Mouse (Mus musculus) kidney, embryonic 16.5 days (tissue): ENCODE data around the gene St3gal5. TPM values are rescaled to one million over a fixed set of nuclear protein-coding genes. Genes with fewer than 3 reads are reported as not detected.

Experiments
- ATAC-seq: fragments of 200-750 bp; cut with Nextera tagmentation; 2 replicates; pipeline ENCODE4 v1.8.0; 2017; ENCODE audit warnings: moderate TSS enrichment; ENCODE audit not compliant: low FRiP score, low TSS enrichment
- H3K27ac ChIP-seq: fragments of 300-500 bp; sonication (generic); 2 replicates; pipeline ENCODE4 v1.5.1; 2014; ENCODE audit warnings: low read length
- H3K27me3 ChIP-seq: fragments of 300-500 bp; sonication (generic); 2 replicates; pipeline ENCODE4 v1.6.1; 2014; ENCODE audit warnings: low read length, control low read depth, mixed read lengths; ENCODE audit not compliant: insufficient read depth
- H3K36me3 ChIP-seq: fragments of 300-500 bp; sonication (generic); 2 replicates; pipeline ENCODE4 v1.6.1; 2014; ENCODE audit warnings: low read length, control low read depth, mixed read lengths; ENCODE audit not compliant: insufficient read depth
- H3K4me1 ChIP-seq: fragments of 300-500 bp; sonication (generic); 2 replicates; pipeline ENCODE4 v1.6.1; 2014; ENCODE audit warnings: low read length, control low read depth, mixed read lengths; ENCODE audit not compliant: insufficient read depth
- H3K4me2 ChIP-seq: fragments of 300-500 bp; sonication (generic); replicated peaks from 2 replicates; pipeline ENCODE4 v1.6.1; 2014; ENCODE audit warnings: low read depth, low read length
- H3K4me3 ChIP-seq: fragments of 300-500 bp; sonication (generic); 2 replicates; pipeline ENCODE4 v1.5.1; 2014; ENCODE audit warnings: mild to moderate bottlenecking, low read length
- H3K9ac ChIP-seq: fragments of 300-500 bp; sonication (generic); replicated peaks from 2 replicates; pipeline ENCODE4 v1.6.1; 2014; ENCODE audit warnings: low read length
- H3K9me3 ChIP-seq: fragments of 300-500 bp; sonication (generic); 2 replicates; pipeline ENCODE4 v1.6.1; 2016; ENCODE audit warnings: low read length, control low read depth
- WGBS: fragments of 180-500 bp; shearing (Covaris S2); extraction: QIAGEN DNeasy Blood & Tissue Kit; methylation state at CpG from one replicate; pipeline ENCODE4 v1.1.7; 2014; 5-methylcytosine and 5-hydroxymethylcytosine counted together
- polyA plus RNA-seq: library from polyadenylated mRNA; unstranded; fragments of >200 nt; fragmentation: Nextera tagmentation; extraction: Ambion mirVana; gene quantifications from 2 replicates; pipeline ENCODE4 v1.2.1, GENCODE M21; 2015

The St3gal5 gene
- polyA plus RNA-seq, 1 experiment from 2014 or later = 32.5 TPM

- no peaks in the 10 kb centered on the region for H3K27me3 ChIP-seq
- 72% methylated on average over 1 of the region's 1 CpGs for WGBS
- no peaks in the 10 kb centered on the region for H3K36me3 ChIP-seq
- no peaks in the 10 kb centered on the region for H3K9me3 ChIP-seq
- H3K4me3 ChIP-seq = no peak overlapping the region
- ATAC-seq = no peak
- peak overlapping the region; percentile 60 for H3K27ac ChIP-seq
- H3K9ac ChIP-seq = no peak overlapping the region
- no peak overlapping the region for H3K4me2 ChIP-seq
- peaks cover 33% of the 10 kb centered on the region for H3K4me1 ChIP-seq
These were observed 4.3 kb upstream of the St3gal5 start for GRCm38 (mm10) chr6:72093121-72093520.

- H3K4me1 ChIP-seq = peaks cover 56% of the 10 kb centered on the region
- H3K9me3 ChIP-seq = no peaks in the 10 kb centered on the region
- H3K4me3 ChIP-seq = no peak overlapping the region
- H3K36me3 ChIP-seq = no peaks in the 10 kb centered on the region
- H3K27me3 ChIP-seq = no peaks in the 10 kb centered on the region
- H3K4me2 ChIP-seq = peak overlapping the region; percentile 98
- 61% methylated on average over 5 of the region's 5 CpGs for WGBS
- H3K27ac ChIP-seq = peak overlapping the region; percentile 82
- no peak for ATAC-seq
- H3K9ac ChIP-seq = no peak overlapping the region; the same call in 1 of the 2 replicates
These were observed 1.2 kb upstream of the St3gal5 start for GRCm38 (mm10) chr6:72096217-72096616.

- Histone ChIP-seq H3K4me1 (peaks cover 54% of the 10 kb centered on the region), H3K27me3 (no peaks in the 10 kb centered on the region), H3K9me3 (no peaks in the 10 kb centered on the region), H3K9ac (peak overlapping the region; percentile 85), H3K36me3 (no peaks in the 10 kb centered on the region), H3K4me3 (peak overlapping the region; percentile 80), H3K4me2 (peak overlapping the region; percentile 98), H3K27ac (peak overlapping the region; percentile 82)
- no peak for ATAC-seq
- WGBS = 49% methylated on average over 8 of the region's 8 CpGs
These were observed 723 bp upstream of the St3gal5 start for GRCm38 (mm10) chr6:72096669-72097068.

GRCm38 (mm10) chr6:72098021-72098655 is 746 bp downstream of the St3gal5 start:
- no peaks in the 10 kb centered on the region for H3K36me3 ChIP-seq

GRCm38 (mm10) chr6:72098691-72099090 is 1.3 kb downstream of the St3gal5 start:
- H3K9me3 ChIP-seq = no peaks in the 10 kb centered on the region
- H3K27ac ChIP-seq = no peak overlapping the region
- peak overlapping the region; percentile 53 for H3K9ac ChIP-seq
- peak overlapping the region; percentile 80 for H3K4me3 ChIP-seq
- H3K4me1 ChIP-seq = peaks cover 43% of the 10 kb centered on the region
- H3K36me3 ChIP-seq = no peaks in the 10 kb centered on the region
- 21% methylated on average over 2 of the region's 2 CpGs for WGBS
- ATAC-seq = no peak
- H3K4me2 ChIP-seq = peak overlapping the region; percentile 98
- H3K27me3 ChIP-seq = no peaks in the 10 kb centered on the region

More at GRCm38 (mm10) chr6:72098021-72098655, 746 bp downstream of the St3gal5 start:
- H3K4me1 ChIP-seq = peaks cover 43% of the 10 kb centered on the region
- peak overlapping the region; percentile 85 for H3K9ac ChIP-seq
- H3K9me3 ChIP-seq = no peaks in the 10 kb centered on the region
- 2% methylated on average over 15 of the region's 15 CpGs for WGBS
- peak overlapping the region; percentile 75 for H3K27ac ChIP-seq
- H3K27me3 ChIP-seq = no peaks in the 10 kb centered on the region
- H3K4me3 ChIP-seq = peak overlapping the region; percentile 80
- peak overlapping the region; percentile 98 for H3K4me2 ChIP-seq
- no peak for ATAC-seq

GRCm38 (mm10) chr6:72099281-72099680 is 1.9 kb downstream of the St3gal5 start:
- Histone ChIP-seq H3K4me1 (peaks cover 43% of the 10 kb centered on the region), H3K4me3 (peak overlapping the region; percentile 80), H3K9ac (no peak overlapping the region), H3K4me2 (peak overlapping the region; percentile 98), H3K27ac (no peak overlapping the region), H3K9me3 (no peaks in the 10 kb centered on the region), H3K27me3 (no peaks in the 10 kb centered on the region), H3K36me3 (no peaks in the 10 kb centered on the region)
- WGBS = 47% methylated on average over 3 of the region's 3 CpGs
- no peak for ATAC-seq

- Histone ChIP-seq H3K4me2 (no peak overlapping the region), H3K4me1 (peaks cover 43% of the 10 kb centered on the region), H3K9me3 (no peaks in the 10 kb centered on the region), H3K4me3 (no peak overlapping the region), H3K9ac (no peak overlapping the region), H3K36me3 (no peaks in the 10 kb centered on the region), H3K27ac (no peak overlapping the region), H3K27me3 (no peaks in the 10 kb centered on the region)
- ATAC-seq = no peak
- WGBS = 24% methylated on average over 5 of the region's 5 CpGs
These were observed 2.8 kb downstream of the St3gal5 start for GRCm38 (mm10) chr6:72100171-72100570.

- Histone ChIP-seq H3K36me3 (no peaks in the 10 kb centered on the region), H3K9ac (peak overlapping the region; percentile 4; the same call in 1 of the 2 replicates), H3K4me2 (no peak overlapping the region), H3K27ac (no peak overlapping the region), H3K4me1 (peaks cover 38% of the 10 kb centered on the region), H3K4me3 (no peak overlapping the region), H3K27me3 (no peaks in the 10 kb centered on the region), H3K9me3 (no peaks in the 10 kb centered on the region)
- 65% methylated on average over 8 of the region's 8 CpGs for WGBS
- no peak for ATAC-seq
These were observed 3.5 kb downstream of the St3gal5 start for GRCm38 (mm10) chr6:72100939-72101338.

- Histone ChIP-seq H3K4me1 (peaks cover 33% of the 10 kb centered on the region), H3K27ac (no peak overlapping the region), H3K9me3 (no peaks in the 10 kb centered on the region), H3K4me3 (no peak overlapping the region), H3K36me3 (no peaks in the 10 kb centered on the region), H3K9ac (no peak overlapping the region), H3K4me2 (no peak overlapping the region), H3K27me3 (no peaks in the 10 kb centered on the region)
- no peak for ATAC-seq
- 89% methylated on average over 4 of the region's 4 CpGs for WGBS
These were observed 4.0 kb downstream of the St3gal5 start for GRCm38 (mm10) chr6:72101386-72101785.

GRCm38 (mm10) chr6:72102066-72102465 is 4.7 kb downstream of the St3gal5 start:
- 69% methylated on average over 5 of the region's 5 CpGs for WGBS
- Histone ChIP-seq H3K4me3 (no peak overlapping the region), H3K27ac (no peak overlapping the region), H3K9me3 (no peaks in the 10 kb centered on the region), H3K4me1 (peaks cover 27% of the 10 kb centered on the region), H3K4me2 (no peak overlapping the region), H3K27me3 (no peaks in the 10 kb centered on the region), H3K36me3 (no peaks in the 10 kb centered on the region), H3K9ac (no peak overlapping the region)
- ATAC-seq = no peak
